In the genomic region with DNA sequence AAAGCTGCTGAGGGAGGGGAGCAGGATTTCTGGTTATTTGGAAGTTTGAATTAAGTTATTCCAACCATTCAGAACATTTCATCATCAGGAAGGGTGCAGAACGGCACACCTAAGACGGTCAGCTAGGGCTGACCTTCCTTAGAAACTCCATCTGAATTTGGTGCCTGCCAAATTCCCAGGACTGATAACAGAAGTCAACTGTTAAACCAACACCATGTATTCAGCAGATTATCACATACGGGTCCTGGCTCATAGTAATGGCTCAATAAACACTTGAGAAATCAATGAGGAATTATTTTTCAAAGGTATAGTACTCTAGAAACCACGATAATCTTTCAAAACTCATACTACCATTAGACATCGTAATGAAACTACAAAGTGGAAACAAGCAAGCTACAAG, we compare ENCODE assay signal across 9 mouse cellular contexts. TPM values are rescaled to one million over a fixed set of nuclear protein-coding genes. Genes with fewer than 3 reads are reported as not detected.
DNase-seq lines count a peak whose midpoint lies in the region; ATAC-seq and TF ChIP-seq lines count a peak whose summit lies in the region.
"Had no signal": no experiment of that assay in that cellular context is flagged by ENCODE, and none has a peak within 500 bp of the region (broad histone marks: within the 10 kb centered on the region; RNA-seq: fewer than 3 reads in every experiment).

No protein-coding gene starts in this region.

- H3K27ac ChIP-seq in layer of hippocampus, adult 2 months, result 0 out of 2 replicates have a peak overlapping the region, but pooled peaks have one; percentile 96
- no peak overlapping the region for H3K27ac ChIP-seq in embryonic facial prominence, embryonic 14.5 days (replicated peaks; ENCODE audit: low read depth, low read length)
- H3K27ac ChIP-seq in limb, embryonic 11.5 days (replicated peaks; ENCODE audit: low read depth, low read length), result no peak overlapping the region
- no peak overlapping the region for H3K27ac ChIP-seq in neural tube, embryonic 14.5 days (ENCODE audit: low read depth, low read length)

- H3K4me2 ChIP-seq in embryonic facial prominence, embryonic 14.5 days (ENCODE audit: low read depth, low read length), result peak overlapping the region; percentile 75
- H3K4me2 ChIP-seq in limb, embryonic 11.5 days (ENCODE audit: low read depth, severe bottlenecking), result peak overlapping the region; percentile 59; the same call in 1 of the 2 replicates
- H3K4me2 ChIP-seq in neural tube, embryonic 14.5 days (ENCODE audit: low read depth, low read length), result peak overlapping the region; percentile 49

- TF ChIP-seq CTCF in layer of hippocampus, adult 2 months (conservative IDR thresholded peaks at IDR 0.05), result no peak

- no peaks in the 10 kb centered on the region for H3K9me3 ChIP-seq in embryonic facial prominence, embryonic 14.5 days (ENCODE audit: control insufficient read depth, low read length)
- no peaks in the 10 kb centered on the region for H3K9me3 ChIP-seq in limb, embryonic 11.5 days (ENCODE audit: control insufficient read depth, low read length)
- no peaks in the 10 kb centered on the region for H3K9me3 ChIP-seq in neural tube, embryonic 14.5 days (ENCODE audit: control insufficient read depth, low read length)

- H3K36me3 ChIP-seq in embryonic facial prominence, embryonic 14.5 days (ENCODE audit: control insufficient read depth, insufficient read depth, low read length), result no peaks in the 10 kb centered on the region
- no peaks in the 10 kb centered on the region for H3K36me3 ChIP-seq in limb, embryonic 11.5 days (ENCODE audit: control insufficient read depth, insufficient read depth, low read length)
- H3K36me3 ChIP-seq in neural tube, embryonic 14.5 days (ENCODE audit: control insufficient read depth, insufficient read depth, low read length), result no peaks in the 10 kb centered on the region

- no peaks in the 10 kb centered on the region for H3K27me3 ChIP-seq in embryonic facial prominence, embryonic 14.5 days (replicated peaks; ENCODE audit: control insufficient read depth, insufficient read depth, low read length)
- no peaks in the 10 kb centered on the region for H3K27me3 ChIP-seq in limb, embryonic 11.5 days (ENCODE audit: control insufficient read depth, insufficient read depth, low read length)
- H3K27me3 ChIP-seq in neural tube, embryonic 14.5 days (ENCODE audit: control insufficient read depth, insufficient read depth, low read length), result no peaks in the 10 kb centered on the region

- DNase-seq in layer of hippocampus, adult 2 months (ENCODE audit: low spot score in 2 of 2), result no peak
- DNase-seq in layer of hippocampus, postnatal 25 days (ENCODE audit: extremely low spot score in 1 of 2, low spot score in 1 of 2), result no peak
- DNase-seq in embryonic facial prominence, embryonic 14.5 days (ENCODE audit: low spot score), result no peak
- DNase-seq in limb, embryonic 11.5 days (ENCODE audit: low spot score), result no peak
- no peak for DNase-seq in adrenal gland, adult 8-10 months
- DNase-seq in kidney, postnatal 4 days, result no peak
- no peak for DNase-seq in gastrocnemius, postnatal 4 days (ENCODE audit: low spot score in 2 of 2)

- H3K4me3 ChIP-seq in layer of hippocampus, adult 2 months, result peak overlapping the region; percentile 80
- H3K4me3 ChIP-seq in embryonic facial prominence, embryonic 14.5 days (ENCODE audit: low read depth, low read length), result peak overlapping the region; percentile 77
- peak overlapping the region; percentile 89; the same call in 1 of the 2 replicates for H3K4me3 ChIP-seq in limb, embryonic 11.5 days (ENCODE audit: low read depth, low read length)
- H3K4me3 ChIP-seq in neural tube, embryonic 14.5 days (ENCODE audit: low read depth, low read length), result peak overlapping the region; percentile 86; the same call in 1 of the 2 replicates

- 36% methylated on average over 5 of the region's 5 CpGs for WGBS in embryonic facial prominence, embryonic 14.5 days
- 58% methylated on average over 5 of the region's 5 CpGs for WGBS in limb, embryonic 11.5 days
- WGBS in neural tube, embryonic 14.5 days, result 44% methylated on average over 5 of the region's 5 CpGs

- peaks cover 8% of the 10 kb centered on the region for H3K4me1 ChIP-seq in embryonic facial prominence, embryonic 14.5 days (ENCODE audit: control insufficient read depth, insufficient read depth, low read length)
- H3K4me1 ChIP-seq in limb, embryonic 11.5 days (ENCODE audit: control insufficient read depth, insufficient read depth, low read length), result no peaks in the 10 kb centered on the region
- H3K4me1 ChIP-seq in neural tube, embryonic 14.5 days (ENCODE audit: control insufficient read depth, insufficient read depth, low read length), result peaks cover 6% of the 10 kb centered on the region; the same call in 1 of the 2 replicates

- H3K9ac ChIP-seq in embryonic facial prominence, embryonic 14.5 days (ENCODE audit: low read depth, low read length), result no peak overlapping the region; the same call in 1 of the 2 replicates
- no peak overlapping the region for H3K9ac ChIP-seq in limb, embryonic 11.5 days (ENCODE audit: low read length)
- H3K9ac ChIP-seq in neural tube, embryonic 14.5 days (replicated peaks; ENCODE audit: low read depth, low read length), result no peak overlapping the region

- ATAC-seq in embryonic facial prominence, embryonic 14.5 days (ENCODE audit: low read depth), result no peak
- no peak for ATAC-seq in limb, embryonic 11.5 days (ENCODE audit: insufficient number of reproducible peaks, low FRiP score, low TSS enrichment, low read depth)
- no peak for ATAC-seq in neural tube, embryonic 14.5 days (ENCODE audit: low read depth)
- ATAC-seq: inflammation-experienced regulatory T-cells, adult 6 months had no signal

RNA-seq across cellular contexts. Expression of gene Tlk1, which starts 2.1 kb away (rescaled TPM):
- 10 to 100 TPM; 74.0 to 83.3 TPM for total RNA-seq in layer of hippocampus, adult 2 months (2021)
- total RNA-seq in layer of hippocampus, postnatal 25 days (2021), result 10 to 100 TPM; 65.4 to 68.1 TPM
- polyA plus RNA-seq in embryonic facial prominence, embryonic 14.5 days (2014; fragmentation: Nextera tagmentation; extraction: Ambion mirVana), result 29.9 and 33.0 TPM in 2 replicates
- 40.4 and 41.7 TPM in 2 replicates for polyA plus RNA-seq in limb, embryonic 11.5 days (2014; fragmentation: Nextera tagmentation; extraction: Ambion mirVana)
- 27.6 and 28.2 TPM in 2 replicates for polyA plus RNA-seq in neural tube, embryonic 14.5 days (2014; fragmentation: Nextera tagmentation; extraction: Ambion mirVana)
- total RNA-seq in adrenal gland, adult 8-10 months (2022), result 10 to 100 TPM; 58.4 to 69.2 (median 61.3) TPM
- total RNA-seq in gastrocnemius, postnatal 4 days (2021), result 10 to 100 TPM; 43.4 to 52.1 TPM
